Mouse (Mus musculus) lung, postnatal 36 days (tissue): ENCODE data around the gene S100a5.
A peak's percentile ranks its signal among the peaks of the same experiment; 100 is the strongest.

Source experiments
- DNase-seq: peaks from one replicate; pipeline ENCODE4 v3.0.0; 2022; ENCODE audit warnings: mixed read lengths

S100a5 gene

DNA sequence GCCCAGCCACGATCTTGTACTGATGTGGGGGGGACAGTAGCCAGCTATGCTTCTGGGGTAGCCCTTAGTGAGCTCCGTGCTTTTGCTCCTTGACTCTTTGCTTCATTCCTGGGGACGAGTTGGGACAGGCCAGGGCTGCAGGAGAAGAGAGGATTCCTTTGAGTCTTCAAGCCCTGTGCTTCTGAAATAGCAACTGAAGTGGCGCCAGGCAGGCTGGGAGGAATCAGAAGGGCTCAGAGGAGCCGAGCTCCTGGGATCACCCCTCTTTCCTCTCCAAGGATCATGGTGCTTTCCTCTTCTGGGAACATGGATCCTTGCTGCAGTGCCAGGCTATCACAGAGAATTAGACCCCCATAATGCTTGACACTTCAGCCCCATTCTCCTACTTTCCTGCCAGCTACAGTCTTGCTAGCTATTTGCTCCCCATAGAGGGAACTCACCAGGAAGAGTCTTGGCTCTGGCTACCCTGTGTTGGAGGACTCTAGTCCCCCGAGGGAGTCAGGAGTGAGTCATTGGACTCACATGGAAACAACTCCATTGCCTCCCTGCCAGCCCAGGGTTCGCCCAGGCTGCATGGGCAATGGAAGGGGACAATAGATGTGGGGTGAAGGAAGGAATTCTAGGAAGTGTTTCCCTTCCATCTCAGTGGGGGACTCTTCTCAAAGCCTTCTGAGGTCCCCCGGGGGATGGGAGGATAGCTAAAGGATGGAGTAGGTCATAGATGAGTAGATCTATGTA is 7.7 kb upstream of the S100a5 start:
- DNase-seq: no peak

DNA sequence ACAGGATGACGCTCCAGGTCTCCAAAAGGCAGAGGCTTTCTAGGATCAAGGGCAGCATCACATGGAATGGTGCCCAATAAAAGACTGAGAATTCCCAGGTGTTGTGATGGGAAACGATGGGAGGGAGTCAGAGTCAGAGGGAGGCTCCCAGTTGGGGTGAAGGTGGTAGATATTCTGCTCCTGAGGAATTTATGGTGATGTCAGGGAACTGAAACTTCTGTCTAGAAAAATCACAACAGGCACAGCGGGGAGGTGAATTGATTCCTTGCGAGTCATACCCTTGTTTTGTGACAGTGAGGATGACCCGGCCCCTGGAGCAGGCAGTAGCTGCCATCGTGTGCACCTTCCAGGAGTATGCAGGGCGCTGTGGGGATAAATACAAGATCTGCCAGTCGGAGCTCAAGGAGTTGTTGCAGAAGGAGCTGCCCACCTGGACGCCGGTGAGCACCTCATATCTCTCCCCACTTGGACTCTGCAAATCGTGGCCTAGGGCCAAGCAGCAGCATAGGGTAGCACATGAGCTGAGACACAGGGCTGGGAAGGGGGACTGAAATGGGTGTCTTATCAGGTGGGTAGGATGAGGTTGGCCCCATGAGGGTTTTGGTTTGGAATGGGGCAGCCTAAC is 6.7 kb upstream of the S100a5 start, which contains the start of gene Gm42674:
Gene Gm42674 (plus strand): TSS at position 419 of the 625 bp plus-strand sequence.
- no peak for DNase-seq

DNA sequence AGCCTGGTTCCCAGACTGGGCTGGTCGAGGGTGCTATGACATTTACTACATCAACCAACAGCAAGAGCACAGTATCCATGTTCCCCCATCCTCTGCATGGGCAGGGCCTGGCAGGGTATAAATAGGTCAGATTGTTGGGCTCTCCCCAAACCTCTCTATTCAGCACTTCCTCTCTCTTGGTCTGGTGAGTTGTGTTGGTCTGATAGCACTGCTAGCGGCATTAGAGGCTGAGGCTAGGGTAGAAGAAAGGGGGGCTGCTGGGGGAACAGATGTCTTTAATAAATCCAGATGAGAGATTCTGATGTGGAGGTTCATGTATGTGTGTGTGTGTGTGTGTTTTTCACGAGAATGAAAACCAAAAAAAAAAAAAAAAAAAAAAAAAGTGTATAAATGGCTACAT is 4.7 kb upstream of the S100a5 start, which contains the start of gene S100a4:
Gene S100a4 (plus strand): TSS at position 149 of the 400 bp plus-strand sequence.
- DNase-seq: no peak

DNA sequence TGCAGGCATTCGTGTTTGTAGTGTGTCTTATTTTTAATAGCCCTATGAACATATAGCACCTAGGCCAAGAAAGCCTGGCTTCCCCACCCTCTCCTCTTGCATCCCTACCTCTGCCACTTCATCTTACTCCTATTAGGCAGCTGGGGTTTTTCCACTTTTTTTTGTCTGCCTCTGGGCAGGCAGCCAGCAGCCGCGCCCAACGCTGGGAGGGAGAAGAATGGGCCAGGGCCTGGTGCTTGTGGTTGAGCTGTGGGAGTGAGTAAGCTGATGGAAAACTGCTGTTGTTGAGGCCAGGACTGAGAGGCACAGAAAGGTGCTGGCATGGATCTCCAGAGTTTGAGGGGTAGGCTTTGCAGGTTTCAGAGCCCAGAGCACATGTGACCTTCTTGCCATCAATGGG is 3.9 kb upstream of the S100a5 start:
- peak; percentile 87 for DNase-seq

DNA sequence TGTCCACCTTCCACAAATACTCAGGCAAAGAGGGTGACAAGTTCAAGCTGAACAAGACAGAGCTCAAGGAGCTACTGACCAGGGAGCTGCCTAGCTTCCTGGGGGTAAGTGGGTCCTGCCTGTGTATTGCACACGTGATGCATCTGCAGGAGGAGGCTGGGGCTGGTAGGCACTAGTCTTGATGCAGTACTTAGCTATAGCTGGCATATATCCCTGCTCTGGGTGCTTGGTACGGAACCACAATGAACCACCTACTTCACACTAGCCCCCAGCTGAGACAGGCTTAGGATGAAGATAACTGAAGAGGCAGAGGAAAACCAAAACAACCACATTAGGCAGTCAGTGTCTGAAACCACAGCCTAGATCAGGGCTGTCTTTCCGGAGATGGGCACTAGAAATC is 3.3 kb upstream of the S100a5 start:
- no peak for DNase-seq

DNA sequence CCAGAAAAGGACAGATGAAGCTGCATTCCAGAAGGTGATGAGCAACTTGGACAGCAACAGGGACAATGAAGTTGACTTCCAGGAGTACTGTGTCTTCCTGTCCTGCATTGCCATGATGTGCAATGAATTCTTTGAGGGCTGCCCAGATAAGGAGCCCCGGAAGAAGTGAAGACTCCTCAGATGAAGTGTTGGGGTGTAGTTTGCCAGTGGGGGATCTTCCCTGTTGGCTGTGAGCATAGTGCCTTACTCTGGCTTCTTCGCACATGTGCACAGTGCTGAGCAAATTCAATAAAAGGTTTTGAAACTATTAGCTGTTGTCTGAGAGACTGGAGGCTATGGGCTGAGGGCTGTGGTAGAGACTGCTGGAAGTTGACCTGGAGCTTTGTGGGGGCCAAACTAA is 2.6 kb upstream of the S100a5 start:
- no peak for DNase-seq

DNA sequence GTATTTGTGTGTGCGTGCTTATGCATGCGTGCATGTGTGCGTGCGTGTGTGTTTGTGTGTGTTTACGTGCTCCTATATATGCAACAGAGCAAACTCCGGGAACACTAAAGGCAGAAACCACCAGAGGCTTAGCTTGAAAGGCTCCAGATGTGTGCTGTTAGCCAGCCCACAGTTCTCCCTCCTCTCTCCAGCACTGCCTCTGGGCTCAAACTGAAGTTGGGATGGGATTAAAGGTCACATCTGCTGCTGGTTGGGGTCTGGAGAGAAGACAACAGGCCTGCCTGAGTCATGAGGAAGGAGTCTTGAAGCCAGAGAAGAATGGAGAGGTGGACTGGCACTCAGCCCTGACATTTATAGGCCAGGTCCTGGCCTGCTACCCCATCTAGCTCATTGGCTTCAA is 2.1 kb upstream of the S100a5 start:
- DNase-seq: no peak

DNA sequence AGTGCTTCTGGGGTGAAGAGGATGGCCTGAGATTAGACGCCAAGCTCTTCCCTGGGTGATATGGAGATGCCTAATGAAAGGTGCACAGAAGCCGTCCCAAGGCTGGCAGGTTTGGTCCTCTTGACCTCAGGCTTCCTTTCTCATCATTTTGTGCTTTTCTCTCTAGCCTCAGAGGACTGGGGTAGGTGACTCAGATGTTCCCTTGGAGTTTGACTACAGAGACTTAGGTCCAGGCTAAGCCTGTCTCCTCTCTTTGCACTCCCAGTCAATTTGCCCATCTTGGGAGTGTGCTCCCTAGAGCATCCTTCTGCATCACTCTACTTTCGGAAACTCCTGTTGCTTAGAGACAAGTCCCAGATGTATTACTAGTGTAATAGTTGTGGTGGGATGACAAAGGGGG is 962 bp upstream of the S100a5 start:
- no peak for DNase-seq

DNA sequence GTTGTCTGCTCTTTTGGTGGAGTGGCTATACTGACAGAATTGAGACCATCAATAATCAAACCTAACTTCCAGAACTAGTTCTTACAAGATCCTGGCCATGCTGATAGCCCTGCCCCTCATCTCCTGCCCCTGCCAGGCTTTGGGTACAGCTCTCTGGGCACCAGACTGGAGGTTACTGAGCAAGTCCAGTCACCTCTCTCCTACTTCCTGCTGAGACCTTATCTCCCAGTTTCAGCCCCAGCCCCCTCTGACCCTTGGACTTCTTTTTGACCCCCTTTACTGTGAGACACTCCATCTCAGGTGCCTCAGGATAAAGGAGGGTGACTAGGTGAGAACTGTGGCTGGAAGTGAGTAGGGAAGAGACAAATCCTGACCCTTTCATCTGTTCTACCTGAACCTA is 779 bp downstream of the S100a5 start:
- DNase-seq: no peak

DNA sequence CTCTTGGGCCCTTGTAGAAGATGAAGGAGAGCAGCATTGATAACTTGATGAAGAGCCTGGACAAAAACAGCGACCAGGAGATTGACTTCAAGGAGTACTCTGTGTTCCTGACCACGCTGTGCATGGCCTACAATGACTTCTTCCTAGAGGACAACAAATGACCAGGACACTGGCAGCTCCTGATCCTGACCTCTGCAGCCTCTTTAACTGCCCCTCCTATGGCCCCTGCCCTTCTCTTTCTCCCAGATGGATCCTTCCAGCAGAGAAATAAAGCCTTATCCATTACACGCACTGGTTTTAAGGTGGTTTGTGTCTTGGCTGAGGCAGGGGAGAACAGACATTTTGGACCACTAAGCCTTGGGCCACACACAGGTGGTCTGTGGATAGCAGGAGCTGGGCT is 3.2 kb downstream of the S100a5 start:
- no peak for DNase-seq

DNA sequence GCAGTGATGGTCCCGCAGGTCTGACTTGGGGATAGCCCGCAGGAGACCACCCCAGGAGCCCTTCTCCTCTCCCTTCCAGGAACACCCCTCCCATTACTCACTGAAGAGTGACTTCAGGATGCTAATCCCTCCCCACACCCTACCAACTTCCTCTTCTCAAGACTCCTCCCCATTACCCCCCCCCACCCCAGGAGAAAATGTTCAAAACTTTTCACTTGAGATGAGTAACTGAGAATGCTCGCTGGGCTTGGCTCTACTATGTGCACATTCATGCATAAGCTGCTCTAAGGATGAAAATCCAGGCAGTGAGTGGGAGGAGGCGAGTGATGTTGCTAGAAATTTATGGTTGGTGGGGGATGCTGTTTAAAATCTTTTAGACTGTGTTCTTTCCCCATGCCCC is 3.7 kb downstream of the S100a5 start:
- DNase-seq: peak; percentile 40

DNA sequence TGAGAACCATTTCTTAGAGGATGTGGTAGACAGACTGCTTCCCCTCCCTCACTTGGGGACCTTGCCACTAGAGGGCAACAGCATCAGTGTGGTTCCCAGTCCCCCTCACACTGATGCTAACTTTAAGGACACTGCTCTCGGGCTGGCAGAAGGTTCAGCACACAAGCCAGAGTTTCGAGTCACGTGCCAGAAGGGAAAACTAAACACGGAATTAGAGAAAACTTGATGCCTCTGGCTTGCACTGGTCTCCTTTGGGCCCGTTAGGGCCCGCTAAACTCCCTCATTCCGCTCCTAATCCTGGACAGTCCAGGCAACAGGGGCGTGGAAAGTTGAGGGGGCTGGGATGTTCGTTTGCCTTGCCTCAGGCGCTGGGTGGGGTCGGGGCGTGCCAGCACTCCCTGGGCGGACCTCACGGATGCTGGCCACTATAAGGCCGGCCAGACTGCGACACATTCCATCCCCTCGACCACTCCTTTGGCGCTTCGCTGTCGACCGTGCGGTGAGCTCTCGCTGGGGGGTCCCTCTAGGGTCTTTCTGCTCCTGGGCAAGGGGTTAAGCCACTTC is 4.5 kb downstream of the S100a5 start, which contains the start of gene S100a6:
Gene S100a6 (plus strand): TSS at position 155 of the 564 bp plus-strand sequence.
- peak; percentile 87 for DNase-seq

DNA sequence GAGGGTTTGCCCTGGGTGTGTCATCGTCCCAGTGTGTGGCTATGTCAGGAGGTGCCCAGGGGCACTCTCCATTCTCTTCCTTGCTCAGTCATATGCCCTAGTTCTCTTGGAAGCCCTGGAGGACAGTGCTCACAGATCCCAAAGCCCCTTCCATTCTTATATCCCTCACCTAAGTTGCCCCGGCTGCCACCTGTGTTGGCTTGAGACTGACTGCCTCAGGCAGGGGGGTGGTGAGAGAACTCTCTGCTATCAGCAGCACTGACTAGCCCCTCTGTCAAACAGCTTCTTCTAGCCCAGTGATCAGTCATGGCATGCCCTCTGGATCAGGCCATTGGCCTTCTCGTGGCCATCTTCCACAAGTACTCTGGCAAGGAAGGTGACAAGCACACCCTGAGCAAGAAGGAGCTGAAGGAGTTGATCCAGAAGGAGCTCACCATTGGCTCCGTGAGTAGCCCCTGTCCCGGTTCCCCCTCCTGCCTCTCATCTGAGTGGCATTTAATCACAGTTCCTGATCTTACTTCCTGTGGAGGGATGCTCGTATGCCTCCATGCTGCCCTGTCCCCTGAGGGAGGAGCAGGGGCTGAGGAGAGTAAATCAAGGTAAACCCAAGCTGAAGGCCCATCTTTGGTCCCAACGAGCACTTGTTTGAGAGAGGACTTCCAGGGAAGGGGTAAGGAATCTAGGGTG is 5.3 kb downstream of the S100a5 start:
- no peak for DNase-seq

DNA sequence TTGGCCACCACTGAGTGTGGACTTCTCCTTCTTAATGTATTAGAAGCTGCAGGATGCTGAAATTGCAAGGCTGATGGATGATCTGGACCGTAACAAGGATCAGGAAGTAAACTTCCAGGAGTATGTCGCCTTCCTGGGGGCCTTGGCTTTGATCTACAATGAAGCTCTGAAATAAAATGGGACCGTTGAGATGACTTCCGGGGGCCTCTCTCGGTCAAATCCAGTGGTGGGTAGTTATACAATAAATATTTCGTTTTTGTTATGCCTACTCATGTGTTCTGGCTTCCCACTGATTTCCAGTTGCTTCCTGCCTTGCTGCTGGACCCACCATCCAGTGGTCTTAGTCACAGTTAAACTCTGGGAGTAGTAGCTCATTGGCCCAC is 5.8 kb downstream of the S100a5 start:
- no peak for DNase-seq

DNA sequence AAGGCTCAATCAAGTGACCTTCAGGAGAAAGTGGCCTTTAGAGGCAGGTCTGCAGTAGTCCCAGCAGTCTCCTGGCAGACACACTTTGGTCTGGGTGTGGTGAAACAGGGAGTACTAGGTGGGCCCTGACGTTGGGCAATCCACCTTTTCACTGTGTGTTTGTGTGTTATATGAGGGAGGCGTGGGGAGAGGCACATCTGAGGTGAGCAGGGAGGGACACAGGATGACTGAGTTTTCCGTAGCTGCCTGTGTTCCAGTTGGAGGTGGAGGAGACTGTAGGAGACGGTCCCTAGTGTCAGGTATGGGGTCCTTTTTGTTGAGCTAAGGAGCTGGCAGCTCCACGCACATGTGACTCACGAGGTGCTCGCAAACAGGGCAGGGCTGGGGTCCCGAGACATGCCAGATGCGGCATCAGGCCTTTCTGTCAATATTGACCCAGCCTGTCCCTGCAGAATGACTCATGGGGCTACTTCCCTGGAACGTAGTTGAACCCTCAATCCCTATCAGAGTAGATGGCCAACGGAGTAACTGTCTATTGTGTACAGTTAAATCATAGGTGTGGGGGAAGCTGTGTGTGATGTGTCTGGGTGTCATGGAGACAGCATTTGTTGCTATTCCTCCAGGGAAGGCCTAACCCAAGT is 6.4 kb downstream of the S100a5 start:
- DNase-seq: peak; percentile 43

DNA sequence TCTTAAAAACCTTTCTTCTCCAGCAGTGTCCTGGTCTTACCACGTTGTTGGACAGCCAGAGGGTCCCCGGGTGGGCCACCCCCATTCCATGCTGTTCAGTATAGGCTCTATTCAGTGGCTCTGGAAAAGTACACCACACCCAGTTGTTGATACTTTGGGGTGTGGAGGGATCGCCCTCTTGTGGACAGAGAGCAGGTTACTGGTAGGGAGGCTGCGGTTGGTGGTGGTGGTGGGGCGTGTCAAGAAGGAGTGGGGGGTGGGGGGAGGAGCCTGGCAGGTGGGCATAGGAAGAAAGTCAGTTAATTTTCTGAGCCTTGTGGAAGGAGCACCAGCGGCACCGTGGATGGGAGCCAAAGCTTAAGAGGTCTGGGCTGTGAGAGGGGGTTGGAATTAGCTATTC is 7.1 kb downstream of the S100a5 start:
- peak; percentile 92 for DNase-seq

DNA sequence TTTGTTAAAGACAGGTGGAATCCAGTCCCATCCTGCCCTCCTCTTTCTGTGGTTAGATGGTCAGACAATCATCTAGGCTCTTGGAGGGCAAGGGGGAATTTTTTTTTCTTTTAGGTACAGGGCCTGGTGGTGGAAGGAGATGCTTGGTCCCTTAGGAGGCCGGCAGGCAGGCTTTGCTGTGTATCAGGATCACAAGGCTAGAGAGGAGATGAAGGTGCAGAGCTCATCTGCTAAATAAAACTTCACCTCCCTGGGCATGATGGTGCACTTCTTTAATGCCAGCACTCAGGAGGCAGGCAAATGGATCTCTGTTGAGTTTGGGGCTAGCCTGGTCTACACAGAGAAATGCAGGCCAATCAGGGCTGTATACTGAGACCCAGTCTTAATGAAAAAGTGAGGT is 7.6 kb downstream of the S100a5 start:
- no peak for DNase-seq

DNA sequence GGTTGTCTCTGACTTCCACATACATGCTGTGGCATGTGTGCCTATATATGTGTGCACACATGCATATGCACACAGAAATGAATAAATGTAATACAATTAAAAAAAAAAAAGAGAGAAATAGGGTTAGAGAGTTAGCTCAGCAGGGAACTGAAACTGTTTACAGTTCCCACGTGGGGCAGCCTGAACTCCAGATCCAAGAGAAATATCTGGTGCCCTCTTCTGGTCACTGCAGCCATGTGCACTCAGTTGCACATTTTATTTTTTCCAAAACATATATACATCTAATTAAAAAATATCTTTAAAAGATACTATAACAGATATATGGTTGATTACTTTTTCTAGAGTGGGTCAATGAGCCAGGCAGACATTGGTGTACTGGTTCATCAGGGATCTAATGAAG is 9.3 kb downstream of the S100a5 start:
- no peak for DNase-seq

DNA sequence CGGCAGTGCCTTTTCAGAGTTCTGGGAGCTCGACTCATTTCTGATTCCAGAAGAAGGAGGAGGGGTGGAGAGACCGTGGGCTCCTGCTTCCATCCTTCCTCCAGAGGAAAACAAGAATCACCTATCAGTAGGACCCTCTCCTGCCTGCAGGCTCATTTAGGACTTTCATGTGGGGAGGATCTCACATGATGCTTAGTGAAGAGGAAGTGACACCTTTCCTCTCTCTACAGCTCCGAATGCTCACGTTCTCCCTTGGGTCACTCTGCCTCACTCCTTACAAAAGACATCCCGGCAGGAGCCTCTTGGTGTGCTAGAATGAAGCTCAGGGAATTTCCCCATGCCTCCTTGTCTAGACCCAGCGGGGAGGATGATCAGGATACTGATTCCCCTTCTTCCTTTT is 13.2 kb downstream of the S100a5 start:
- DNase-seq: no peak

DNA sequence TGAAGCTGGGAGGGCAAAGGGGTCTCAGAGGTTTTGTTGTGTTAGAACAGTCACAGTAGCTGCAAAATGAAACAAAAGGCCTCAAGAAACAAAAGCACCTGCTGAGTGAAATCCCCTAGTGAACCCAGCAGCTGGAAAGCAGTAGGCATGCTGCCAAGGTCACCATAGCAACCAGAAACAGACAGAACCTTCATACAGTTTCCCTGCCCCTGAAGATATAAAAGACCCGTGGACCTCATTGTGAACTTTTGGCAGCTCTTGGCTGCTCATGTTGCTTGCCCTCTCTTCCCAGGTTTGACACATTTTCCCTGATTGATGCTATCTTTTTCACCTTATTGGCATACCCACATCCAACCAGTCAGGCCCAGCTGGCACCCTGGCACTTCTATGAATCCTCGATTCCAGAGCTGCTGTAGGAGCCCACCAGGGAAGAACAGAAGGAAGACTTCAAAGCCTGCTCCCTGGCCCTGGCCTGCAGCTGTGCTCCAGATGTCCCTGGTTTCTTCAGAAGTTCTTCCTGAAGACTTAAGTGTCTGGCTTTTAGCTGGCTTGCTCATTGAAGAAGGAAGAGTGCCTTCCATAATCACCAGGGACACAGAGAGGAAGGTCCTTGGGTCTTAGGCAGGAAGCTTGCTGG is 15.2 kb downstream of the S100a5 start:
- DNase-seq: peak; percentile 82

DNA sequence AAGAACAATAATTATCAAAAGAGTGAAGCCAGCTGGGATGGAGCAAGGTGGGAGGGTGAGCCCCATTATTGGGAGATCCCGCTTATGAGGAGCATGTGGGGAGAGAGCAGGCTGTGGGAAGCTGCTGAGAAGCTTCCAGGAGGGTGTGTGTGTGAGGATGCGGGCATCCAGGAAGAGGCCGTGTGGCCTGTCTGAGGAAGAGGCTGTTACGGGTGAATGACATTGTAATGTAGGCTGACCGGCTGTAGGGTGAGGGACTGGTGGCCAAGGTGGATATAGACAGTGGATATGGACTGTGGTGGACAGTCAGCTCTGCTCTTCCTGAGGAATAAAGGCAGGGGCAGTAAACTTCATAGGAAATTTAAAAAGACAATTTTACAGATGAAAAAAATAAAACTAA is 17.2 kb downstream of the S100a5 start:
- DNase-seq: no peak

DNA sequence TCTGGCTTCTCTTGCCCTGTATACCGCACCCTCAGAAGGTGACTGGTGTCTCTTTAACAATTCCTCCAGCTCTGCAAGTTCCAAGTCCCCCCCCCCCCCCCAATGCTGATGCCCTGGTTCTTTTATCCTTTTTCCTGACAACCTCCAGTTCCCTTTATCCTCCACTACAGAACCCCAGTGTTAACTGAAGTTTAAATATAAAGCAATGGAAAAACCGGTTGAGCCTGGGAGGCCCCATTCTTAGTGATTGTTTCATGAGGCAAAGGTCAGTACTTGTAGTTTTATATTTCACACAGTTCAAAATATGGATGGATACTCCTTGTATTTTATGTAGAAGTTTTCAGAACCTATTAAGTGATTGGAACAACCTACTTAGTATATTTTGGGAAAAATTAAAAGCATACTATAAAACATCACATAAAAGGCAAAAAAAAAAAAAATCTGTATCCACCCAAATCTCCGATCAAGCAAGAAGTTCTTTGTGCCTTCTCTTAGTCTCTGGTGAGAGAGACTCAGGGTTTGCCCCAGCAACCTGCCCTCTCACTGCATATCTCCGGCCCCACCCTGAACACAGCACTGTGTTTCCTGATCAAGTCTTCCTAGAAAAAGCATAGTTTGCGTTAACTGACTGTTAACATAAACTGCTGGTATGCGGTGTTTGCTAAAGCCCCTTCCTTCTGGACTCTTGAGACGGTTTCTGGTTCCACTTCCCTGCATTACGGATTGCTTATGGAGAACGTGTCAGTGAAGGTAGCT is 18.1 kb downstream of the S100a5 start:
- no peak for DNase-seq
